Mouse (Mus musculus) adrenal gland, postnatal 4 days (tissue): Measurements from ENCODE around the gene Hoxb1. TPM values are rescaled to one million over a fixed set of nuclear protein-coding genes. Genes with fewer than 3 reads are reported as not detected.

ENCODE experiments used
- DNase-seq, 2 experiments: peaks; one replicate each; pipeline ENCODE4 v3.0.0; 2021 to 2022; ENCODE audit warnings: low spot score in 2 of 2, mixed read lengths in 2 of 2
- microRNA-seq: library from miRNA; unstranded; fragments of <30 nt; microRNA quantifications from one replicate; pipeline ENCODE4 v1.2.0, GENCODE M21; 2021
- total RNA-seq, 2 experiments: library from RNA; stranded (reverse); gene quantifications; 2 replicates each; pipeline ENCODE4 v1.2.3; 2021

The Hoxb1 gene
- total RNA-seq, 2 experiments from 2014 or later = not detected

- DNase-seq = no peak
Observed at GRCm38 (mm10) chr11:96396772-96397626, 31.4 kb downstream of the Hoxb1 start.

- DNase-seq = no peak
Observed at GRCm38 (mm10) chr11:96397806-96398335, 32.3 kb downstream of the Hoxb1 start.

- DNase-seq = no peak
Observed at GRCm38 (mm10) chr11:96399923-96400322, 34.4 kb downstream of the Hoxb1 start.

- no peak for DNase-seq
Observed at GRCm38 (mm10) chr11:96404016-96404604, 38.6 kb downstream of the Hoxb1 start.

- DNase-seq = no peak
Observed at GRCm38 (mm10) chr11:96404831-96405230, 39.3 kb downstream of the Hoxb1 start.

- no peak for DNase-seq
Observed at GRCm38 (mm10) chr11:96405541-96405940, 40.0 kb downstream of the Hoxb1 start.

GRCm38 (mm10) chr11:96407191-96408072, 41.9 kb downstream of the Hoxb1 start:
- DNase-seq = peak; percentile 62 to 66

- no peak for DNase-seq
Observed at GRCm38 (mm10) chr11:96408234-96409010, 42.9 kb downstream of the Hoxb1 start.

GRCm38 (mm10) chr11:96411019-96411418, 45.5 kb downstream of the Hoxb1 start:
- DNase-seq = no peak

GRCm38 (mm10) chr11:96411934-96412333, 46.4 kb downstream of the Hoxb1 start:
- DNase-seq = no peak

GRCm38 (mm10) chr11:96412941-96413491, 47.5 kb downstream of the Hoxb1 start:
- no peak for DNase-seq

GRCm38 (mm10) chr11:96413527-96413926, 48.0 kb downstream of the Hoxb1 start:
- peak; percentile 42 to 54 for DNase-seq

- DNase-seq = no peak
Observed at GRCm38 (mm10) chr11:96414002-96414401, 48.5 kb downstream of the Hoxb1 start.

Small RNA genes within 50 kb of the gene (microRNA-seq; reads per million reads assigned to microRNA genes)
- gene Mir10a = 60,500 reads per million, percentile 99 among the genes with 10 or more reads in this experiment

Other genes with a start within 250 kb of the Hoxb1 start
- gene Ttll6, start 232.0 kb upstream of the Hoxb1 start, total RNA-seq = not detected
- gene Hoxb13, start 171.4 kb upstream of the Hoxb1 start, total RNA-seq = not detected
- gene Hoxb9, start 94.3 kb upstream of the Hoxb1 start, total RNA-seq = 10 to 100 TPM; 86.0 to 93.6 TPM
- gene Hoxb8, start 83.8 kb upstream of the Hoxb1 start, total RNA-seq = 10 to 100 TPM; 58.4 to 61.2 TPM
- gene Hoxb7, start 79.1 kb upstream of the Hoxb1 start, total RNA-seq = 10 to 100 TPM; 39.4 to 49.8 TPM
- 10 to 100 TPM; 43.6 to 47.9 TPM for gene Hoxb6, start 73.3 kb upstream of the Hoxb1 start, total RNA-seq
- 10 to 100 TPM; 26.5 to 27.8 TPM for gene Hoxb5, start 62.4 kb upstream of the Hoxb1 start, total RNA-seq
- gene Hoxb4, start 47.5 kb upstream of the Hoxb1 start, total RNA-seq = 10 to 100 TPM; 19.8 to 22.0 TPM
- 10 to 100 TPM; 40.5 to 44.5 TPM for gene Hoxb3, start 42.4 kb upstream of the Hoxb1 start, total RNA-seq
- gene Hoxb2, start 15.2 kb upstream of the Hoxb1 start, total RNA-seq = 10 to 100 TPM; 21.0 to 26.0 TPM
- gene Skap1, start 98.8 kb downstream of the Hoxb1 start, total RNA-seq = 1 to 10 TPM; 6.1 to 7.6 TPM